Mouse (Mus musculus): ENCODE measurements around the gene Tex9. TPM values are rescaled to one million over a fixed set of nuclear protein-coding genes. Genes with fewer than 3 reads are reported as not detected.

Gene Tex9
- polyA plus RNA-seq, 1 experiment = 20.6 TPM

DNA sequence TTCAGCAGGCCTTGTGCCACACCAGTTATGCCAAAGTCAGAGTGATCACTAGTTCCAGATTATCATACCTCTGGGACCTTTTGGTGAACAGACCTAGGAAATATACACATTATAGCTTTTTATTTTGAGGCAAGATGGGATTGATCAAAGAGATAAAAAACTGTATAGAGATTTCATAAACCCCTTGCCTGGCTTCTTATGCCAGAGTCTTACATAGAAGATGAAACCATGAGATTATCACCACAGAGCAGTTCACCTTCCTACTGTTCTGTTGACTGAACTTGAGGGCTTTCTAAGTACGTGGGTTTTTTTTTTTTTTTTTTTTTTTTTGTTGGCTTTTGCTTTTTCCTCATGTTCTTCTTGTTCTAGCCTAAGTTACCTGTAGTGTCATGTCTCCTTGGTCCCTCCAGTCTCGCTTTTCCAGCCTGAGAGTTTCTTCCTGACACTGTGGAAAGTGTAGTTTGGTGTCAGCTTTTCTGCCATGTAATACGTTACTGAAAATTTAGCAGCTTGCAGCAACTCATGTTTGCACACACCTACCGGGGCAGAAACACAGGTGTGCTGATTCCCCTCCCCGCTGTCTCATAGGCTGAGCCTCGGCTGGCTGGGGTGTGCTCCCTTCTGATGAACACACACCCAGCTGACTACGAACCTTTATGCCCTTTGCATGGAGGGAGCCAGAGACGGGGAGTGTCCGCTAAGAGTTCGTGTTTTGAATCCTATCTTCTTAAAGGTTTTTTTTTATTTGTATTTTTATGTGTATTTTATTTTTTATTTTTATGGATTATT, 49.9 kb downstream of the Tex9 start:
- TF ChIP-seq CTCF (IDR thresholded peaks at IDR 0.05; ENCODE audit: control insufficient read depth, insufficient read depth, low read length) (no peak), POLR2A (IDR thresholded peaks at IDR 0.05; ENCODE audit: borderline replicate concordance, control insufficient read depth, low read depth, low read length) (no peak)
- WGBS = 69% methylated on average over 10 of the region's 10 CpGs

DNA sequence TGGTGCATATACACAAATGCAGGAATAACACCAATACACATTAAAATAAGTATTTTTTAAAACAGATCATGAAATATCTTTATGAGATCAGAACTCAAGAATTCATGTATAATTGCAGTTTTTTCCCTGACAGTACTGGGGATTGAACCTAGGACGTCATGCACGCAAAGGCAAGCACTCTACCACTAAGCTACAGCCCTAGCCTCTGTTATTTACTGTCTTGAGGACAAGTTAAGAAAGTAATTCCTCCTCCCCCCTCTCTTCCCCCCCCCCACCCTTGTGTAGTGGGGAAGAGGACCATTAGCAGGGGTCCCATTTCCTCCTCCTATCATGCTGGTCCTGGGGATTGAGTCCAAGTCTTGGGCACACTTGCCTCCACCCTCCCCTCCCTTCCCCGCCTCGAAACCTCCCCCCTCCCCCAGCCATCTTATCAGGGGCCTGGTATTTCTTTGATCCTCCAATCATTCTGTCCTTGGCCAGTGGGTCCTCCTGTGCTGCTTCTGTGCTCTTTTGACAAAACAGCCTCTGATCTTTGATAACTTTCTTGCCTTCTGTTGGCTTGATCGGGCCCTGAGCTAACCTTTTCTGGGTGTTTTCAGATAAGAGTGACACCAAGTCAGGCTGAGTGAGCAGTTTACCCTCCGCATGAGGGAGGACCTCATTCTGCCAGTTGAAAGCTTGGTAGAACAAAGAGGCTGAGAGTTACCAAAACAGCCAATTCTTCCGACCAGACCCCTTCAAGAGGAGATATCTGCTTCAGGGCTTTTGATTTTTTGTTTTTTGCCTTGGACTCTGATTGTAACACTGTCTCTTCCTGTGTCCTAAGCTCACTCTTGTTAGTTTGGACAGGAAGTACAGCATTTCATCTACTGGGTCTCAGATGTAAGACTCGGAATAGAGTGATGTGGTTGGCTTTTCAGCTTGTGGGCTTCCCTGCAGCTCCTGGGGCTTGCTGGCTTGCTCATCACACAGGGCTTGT, 50.8 kb downstream of the Tex9 start:
- H3K27ac ChIP-seq (ENCODE audit: control insufficient read depth, insufficient read depth, low read depth, low read length, poor library complexity) = peak overlapping the region; percentile 40
- peak overlapping the region; percentile 25 for H3K4me3 ChIP-seq (replicated peaks; ENCODE audit: control insufficient read depth, low read depth, low read length)
- peaks cover 1% of the 10 kb centered on the region; the same call in 1 of the 2 replicates for H3K4me1 ChIP-seq (ENCODE audit: control insufficient read depth, insufficient read depth, low read length)
- TF ChIP-seq POLR2A (IDR thresholded peaks at IDR 0.05; ENCODE audit: borderline replicate concordance, control insufficient read depth, low read depth, low read length) (no peak), CTCF (IDR thresholded peaks at IDR 0.05; ENCODE audit: control insufficient read depth, insufficient read depth, low read length) (no peak)
- 59% methylated on average over 8 of the region's 8 CpGs for WGBS

More for the DNA sequence above, 49.9 kb downstream of the Tex9 start:
- peaks cover 1% of the 10 kb centered on the region; the same call in 1 of the 2 replicates for H3K4me1 ChIP-seq (ENCODE audit: control insufficient read depth, insufficient read depth, low read length)
- H3K27ac ChIP-seq (ENCODE audit: control insufficient read depth, insufficient read depth, low read depth, low read length, poor library complexity) = peak overlapping the region; percentile 40
- H3K4me3 ChIP-seq (replicated peaks; ENCODE audit: control insufficient read depth, low read depth, low read length) = peak overlapping the region; percentile 23

DNA sequence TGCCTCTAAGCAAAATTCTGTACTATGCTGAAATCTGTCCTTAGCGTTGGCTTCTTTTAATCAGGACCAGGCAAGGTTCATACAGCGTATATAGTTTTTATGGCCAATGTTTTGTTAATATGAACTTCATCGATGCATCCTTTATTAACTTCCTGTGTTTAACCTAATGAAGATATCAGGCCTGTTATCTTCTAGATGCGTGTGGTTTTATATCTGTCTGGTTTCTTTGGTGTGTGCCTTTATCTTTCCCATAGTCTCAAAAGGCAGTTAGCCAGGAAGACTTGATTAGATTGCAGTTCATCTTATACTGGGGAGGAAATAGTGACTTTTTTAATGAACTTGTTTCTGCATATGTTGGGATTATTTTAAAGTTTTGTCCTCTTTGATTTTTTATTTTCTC, 51.7 kb downstream of the Tex9 start:
- 61% methylated on average over 4 of the region's 4 CpGs for WGBS
- H3K27ac ChIP-seq (ENCODE audit: control insufficient read depth, insufficient read depth, low read depth, low read length, poor library complexity) = no peak overlapping the region
- TF ChIP-seq POLR2A (IDR thresholded peaks at IDR 0.05; ENCODE audit: borderline replicate concordance, control insufficient read depth, low read depth, low read length) (no peak), CTCF (IDR thresholded peaks at IDR 0.05; ENCODE audit: control insufficient read depth, insufficient read depth, low read length) (no peak)
- H3K4me3 ChIP-seq (replicated peaks; ENCODE audit: control insufficient read depth, low read depth, low read length) = peak overlapping the region; percentile 18
- peaks cover 1% of the 10 kb centered on the region; the same call in 1 of the 2 replicates for H3K4me1 ChIP-seq (ENCODE audit: control insufficient read depth, insufficient read depth, low read length)

DNA sequence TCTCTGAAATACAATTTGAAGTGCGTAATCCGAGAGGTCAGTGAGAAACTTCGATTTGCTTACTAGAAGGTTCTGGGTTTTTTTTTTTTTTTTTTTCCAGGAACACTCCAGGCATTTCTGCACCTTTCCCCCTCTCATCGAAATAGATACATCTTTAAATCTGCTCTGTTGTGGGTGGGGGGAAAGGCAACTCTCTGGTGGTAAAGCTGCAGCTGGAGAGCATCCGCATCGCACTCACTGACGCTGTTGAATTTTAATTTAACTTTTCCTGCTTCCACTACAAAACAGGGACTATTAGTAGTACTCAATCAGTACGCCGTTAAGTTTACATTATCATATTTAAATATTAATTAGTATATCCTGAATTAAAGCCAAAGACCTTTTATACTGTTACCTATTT, 53.3 kb downstream of the Tex9 start:
- TF ChIP-seq CTCF (IDR thresholded peaks at IDR 0.05; ENCODE audit: control insufficient read depth, insufficient read depth, low read length) = no peak
- no peak for TF ChIP-seq POLR2A (IDR thresholded peaks at IDR 0.05; ENCODE audit: borderline replicate concordance, control insufficient read depth, low read depth, low read length)
- Histone ChIP-seq H3K4me3 (replicated peaks; ENCODE audit: control insufficient read depth, low read depth, low read length) (peak overlapping the region; percentile 85), H3K4me1 (ENCODE audit: control insufficient read depth, insufficient read depth, low read length) (peaks cover 1% of the 10 kb centered on the region; the same call in 1 of the 2 replicates), H3K27ac (ENCODE audit: control insufficient read depth, insufficient read depth, low read depth, low read length, poor library complexity) (peak overlapping the region; percentile 66)
- 2% methylated on average over 9 of the region's 9 CpGs for WGBS

DNA sequence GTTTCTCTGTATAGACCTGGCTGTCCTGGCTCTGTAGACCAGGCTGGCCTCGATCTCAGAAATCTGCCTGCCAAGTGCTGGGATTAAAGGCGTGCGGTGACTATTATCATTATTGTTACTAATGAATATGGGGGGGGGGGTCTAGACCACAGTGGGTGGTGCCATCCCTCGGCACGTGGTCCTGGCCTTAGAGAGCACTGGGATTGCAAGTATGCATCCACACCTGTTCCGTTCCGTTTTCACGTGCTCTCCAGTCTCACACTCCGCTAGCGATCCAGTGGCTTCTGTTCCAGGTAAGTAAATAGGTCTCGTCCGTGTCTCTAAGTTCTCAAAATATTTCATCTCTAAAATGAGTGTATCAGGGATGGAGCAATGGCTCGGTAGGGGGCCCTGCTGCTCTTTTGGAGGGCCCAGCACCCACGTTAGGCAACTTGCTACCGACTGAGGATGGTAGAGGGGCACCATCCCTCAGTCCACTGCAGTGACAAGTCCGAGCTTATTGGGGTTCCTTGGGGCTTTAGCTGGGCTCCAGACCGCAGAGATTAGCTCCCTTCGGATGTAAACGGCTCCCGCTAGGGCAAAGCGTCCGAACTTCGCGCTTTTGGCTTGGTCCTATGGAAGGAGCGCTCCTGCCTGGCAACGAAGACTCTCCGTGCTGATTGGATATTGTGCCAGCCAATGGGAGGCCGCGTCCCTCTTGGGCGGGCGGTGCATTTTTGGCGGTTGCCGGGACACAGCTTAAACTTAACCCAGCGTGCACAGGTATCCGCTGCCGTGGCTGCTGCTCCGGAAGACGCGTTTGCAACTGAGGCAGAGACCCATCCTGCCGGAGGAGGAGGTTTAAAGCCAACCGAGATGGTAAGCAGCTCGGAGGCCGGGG, 54.0 kb downstream of the Tex9 start, which contains the start of gene Mns1:
Gene Mns1 (plus strand): TSS at position 190 of the 880 bp plus-strand sequence.
- H3K4me1 ChIP-seq (ENCODE audit: control insufficient read depth, insufficient read depth, low read length) = peaks cover 1% of the 10 kb centered on the region; the same call in 1 of the 2 replicates
- TF ChIP-seq CTCF (IDR thresholded peaks at IDR 0.05; ENCODE audit: control insufficient read depth, insufficient read depth, low read length) (peak; percentile 28; the same call in 1 of the 2 replicates), POLR2A (IDR thresholded peaks at IDR 0.05; ENCODE audit: borderline replicate concordance, control insufficient read depth, low read depth, low read length) (peak; percentile 83)
- 3% methylated on average over 43 of the region's 43 CpGs for WGBS

DNA sequence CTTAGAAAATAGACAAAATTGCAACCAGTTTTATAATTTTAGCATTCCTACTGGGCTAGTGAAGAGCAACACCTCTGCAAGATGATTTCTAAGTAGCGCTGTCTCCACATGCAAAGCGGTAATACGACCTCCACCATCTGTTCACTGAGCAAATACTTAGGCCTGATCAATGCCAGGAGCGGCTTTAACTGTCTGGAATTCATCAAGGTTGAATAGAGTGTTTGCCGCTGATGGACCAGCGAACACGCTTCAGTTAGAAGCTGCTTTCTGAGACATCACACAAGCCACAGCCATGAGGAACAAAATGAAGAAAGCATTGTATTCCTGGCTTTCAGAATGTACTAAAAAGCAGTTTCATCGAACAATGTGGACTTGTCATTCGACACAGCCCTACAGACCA, 57.1 kb downstream of the Tex9 start:
- TF ChIP-seq POLR2A (IDR thresholded peaks at IDR 0.05; ENCODE audit: borderline replicate concordance, control insufficient read depth, low read depth, low read length) = no peak
- no peak for TF ChIP-seq CTCF (IDR thresholded peaks at IDR 0.05; ENCODE audit: control insufficient read depth, insufficient read depth, low read length)
- Histone ChIP-seq H3K4me3 (replicated peaks; ENCODE audit: control insufficient read depth, low read depth, low read length) (no peak overlapping the region), H3K4me1 (ENCODE audit: control insufficient read depth, insufficient read depth, low read length) (no peaks in the 10 kb centered on the region; the same call in 1 of the 2 replicates), H3K27ac (ENCODE audit: control insufficient read depth, insufficient read depth, low read depth, low read length, poor library complexity) (no peak overlapping the region)
- WGBS = 82% methylated on average over 9 of the region's 9 CpGs

More for the DNA sequence above, 54.0 kb downstream of the Tex9 start, which contains the start of gene Mns1:
- Histone ChIP-seq H3K4me3 (replicated peaks; ENCODE audit: control insufficient read depth, low read depth, low read length) (peak within 1 kb of the TSS; percentile 85), H3K27ac (ENCODE audit: control insufficient read depth, insufficient read depth, low read depth, low read length, poor library complexity) (peak within 1 kb of the TSS; percentile 66)

DNA sequence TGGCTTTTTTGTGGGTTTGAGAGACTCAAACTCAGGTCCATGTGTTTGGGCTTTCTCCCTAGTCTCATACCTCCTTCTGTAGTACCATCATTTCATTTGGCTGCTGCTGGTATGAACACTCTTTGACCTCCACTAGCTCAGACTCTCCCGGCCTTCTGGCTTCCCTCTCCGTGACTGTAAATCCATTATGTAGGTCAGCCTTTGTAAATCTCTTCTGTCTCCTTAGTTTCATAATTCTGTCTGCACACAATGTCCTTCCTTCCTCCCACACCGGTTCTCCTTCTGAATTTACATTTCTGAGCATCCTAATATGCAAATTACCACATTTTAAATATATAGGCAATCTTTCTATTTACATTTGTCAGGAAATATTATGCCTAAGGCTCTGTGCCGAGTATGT, 64.2 kb downstream of the Tex9 start:
- H3K4me3 ChIP-seq (replicated peaks; ENCODE audit: control insufficient read depth, low read depth, low read length) = no peak overlapping the region
- H3K27ac ChIP-seq (ENCODE audit: control insufficient read depth, insufficient read depth, low read depth, low read length, poor library complexity) = no peak overlapping the region
- WGBS = 61% methylated on average over 4 of the region's 4 CpGs
- H3K4me1 ChIP-seq (ENCODE audit: control insufficient read depth, insufficient read depth, low read length) = no peaks in the 10 kb centered on the region
- no peak for TF ChIP-seq POLR2A (IDR thresholded peaks at IDR 0.05; ENCODE audit: borderline replicate concordance, control insufficient read depth, low read depth, low read length)
- no peak for TF ChIP-seq CTCF (IDR thresholded peaks at IDR 0.05; ENCODE audit: control insufficient read depth, insufficient read depth, low read length)

All from bone marrow, adult 2 months (tissue).